Mouse (Mus musculus) stomach, postnatal 0 days (tissue): ENCODE results near the gene Ms4a4d. TPM values are rescaled to one million over a fixed set of nuclear protein-coding genes. Genes with fewer than 3 reads are reported as not detected.
"Not testable (repeated sequence)": the region's sequence is repeated elsewhere in the genome, so short reads cannot be mapped to it uniquely, and the experiment has no call there.

Experiments
- ATAC-seq: fragments of 200-750 bp; cut with Nextera tagmentation; 2 replicates; pipeline ENCODE4 v1.8.0; 2017; ENCODE audit not compliant: low FRiP score, low TSS enrichment
- DNase-seq: peaks from one replicate; pipeline ENCODE4 v3.0.0-alpha.2; 2016; ENCODE audit warnings: low spot score
- H3K27ac ChIP-seq: fragments of 300-500 bp; sonication (generic); replicated peaks from 2 replicates; pipeline ENCODE4 v1.5.1; 2014; ENCODE audit warnings: mild to moderate bottlenecking, control low read depth
- H3K27me3 ChIP-seq: fragments of 300-500 bp; sonication (generic); 2 replicates; pipeline ENCODE4 v1.6.1; 2014; ENCODE audit warnings: low read length; ENCODE audit not compliant: control insufficient read depth, insufficient read depth
- H3K36me3 ChIP-seq: fragments of 300-500 bp; sonication (generic); 2 replicates; pipeline ENCODE4 v1.6.1; 2014; ENCODE audit warnings: low read length, mixed read lengths; ENCODE audit not compliant: control insufficient read depth, insufficient read depth
- H3K4me1 ChIP-seq: fragments of 300-500 bp; sonication (generic); replicated peaks from 2 replicates; pipeline ENCODE4 v1.6.1; 2014; ENCODE audit warnings: antibody characterized with exemption; ENCODE audit not compliant: control insufficient read depth, insufficient read depth
- H3K4me2 ChIP-seq: fragments of 300-500 bp; sonication (generic); replicated peaks from 2 replicates; pipeline ENCODE4 v1.6.1; 2014; ENCODE audit warnings: low read depth, mild to moderate bottlenecking, control low read depth, moderate library complexity
- H3K4me3 ChIP-seq: fragments of 300-500 bp; sonication (generic); 2 replicates; pipeline ENCODE4 v1.5.1; 2014; ENCODE audit warnings: low read depth, low read length, control low read depth
- H3K9ac ChIP-seq: fragments of 300-500 bp; sonication (generic); 2 replicates; pipeline ENCODE4 v1.6.1; 2014; ENCODE audit warnings: mild to moderate bottlenecking, low read length, control low read depth, mixed read lengths
- H3K9me3 ChIP-seq: fragments of 300-500 bp; sonication (generic); 2 replicates; pipeline ENCODE4 v1.6.1; 2016; ENCODE audit warnings: low read length; ENCODE audit not compliant: control insufficient read depth
- CTCF ChIP-seq: IDR thresholded peaks from 2 replicates; pipeline ENCODE4 v1.5.1; 2016; ENCODE audit warnings: antibody characterized with exemption, low read depth, mild to moderate bottlenecking, moderate library complexity
- EP300 ChIP-seq: optimal IDR thresholded peaks from 2 replicates; pipeline ENCODE3; 2016; ENCODE audit warnings: antibody characterized with exemption
- WGBS: fragments of 180-500 bp; shearing (Covaris S2); extraction: QIAGEN DNeasy Blood & Tissue Kit; methylation state at CpG from one replicate; pipeline ENCODE4 v1.1.7; 2014; 5-methylcytosine and 5-hydroxymethylcytosine counted together
- polyA plus RNA-seq: library from polyadenylated mRNA; unstranded; fragments of >200 nt; fragmentation: Nextera tagmentation; extraction: Ambion mirVana; gene quantifications from 2 replicates; pipeline ENCODE4 v1.2.1, GENCODE M21; 2015

The Ms4a4d gene
- polyA plus RNA-seq, 1 experiment from 2014 or later = 8.6 TPM

DNA sequence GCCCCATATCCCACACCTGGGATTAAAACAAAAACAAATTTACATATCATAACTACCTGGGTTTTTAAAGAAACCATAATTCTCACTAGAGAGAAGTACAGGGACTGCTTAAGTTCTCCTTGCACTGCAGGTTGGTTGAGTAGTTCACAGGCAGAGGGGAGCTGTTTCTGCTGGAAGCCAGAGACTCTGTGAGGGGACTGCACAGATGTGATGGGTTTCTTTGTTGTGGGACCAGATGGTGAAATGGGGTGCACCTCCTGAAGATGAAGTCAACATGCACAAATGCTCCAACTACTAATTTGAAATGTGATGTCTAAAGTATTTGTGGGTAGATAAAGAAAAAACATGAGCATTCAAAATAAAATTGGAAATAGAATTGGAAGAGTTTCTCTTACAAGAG lies 11.3 kb downstream of the Ms4a4d start:
- ATAC-seq = no peak
- no peaks in the 10 kb centered on the region for H3K36me3 ChIP-seq
- no peak overlapping the region for H3K27ac ChIP-seq
- H3K9me3 ChIP-seq = no peaks in the 10 kb centered on the region
- TF ChIP-seq CTCF (no peak), EP300 (no peak)
- no peak overlapping the region for H3K9ac ChIP-seq
- H3K27me3 ChIP-seq = no peaks in the 10 kb centered on the region
- H3K4me2 ChIP-seq = no peak overlapping the region
- DNase-seq = no peak
- no peaks in the 10 kb centered on the region for H3K4me1 ChIP-seq
- no peak overlapping the region for H3K4me3 ChIP-seq

DNA sequence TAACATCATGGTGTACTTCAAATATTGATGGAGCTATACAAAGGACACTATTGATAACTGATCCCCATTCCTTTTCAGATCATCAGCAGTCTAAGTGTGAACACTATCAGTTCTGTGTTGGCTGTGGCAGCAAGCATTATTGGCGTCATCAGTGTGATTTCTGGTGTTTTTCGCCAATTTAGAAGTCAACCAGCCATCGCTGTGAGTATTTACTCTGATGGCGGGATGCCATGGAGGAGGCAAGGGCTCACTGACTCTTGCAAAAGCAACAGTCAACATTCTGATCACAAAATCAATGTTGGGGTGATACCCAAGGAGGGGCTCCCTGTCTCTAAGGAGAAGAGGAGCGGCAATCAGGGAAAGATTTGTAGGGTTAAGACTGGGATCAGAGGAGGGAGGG lies 18.1 kb downstream of the Ms4a4d start:
- Histone ChIP-seq H3K9me3 (no peaks in the 10 kb centered on the region), H3K27me3 (no peaks in the 10 kb centered on the region), H3K36me3 (no peaks in the 10 kb centered on the region), H3K4me3 (no peak overlapping the region), H3K4me1 (no peaks in the 10 kb centered on the region), H3K9ac (no peak overlapping the region), H3K4me2 (no peak overlapping the region), H3K27ac (no peak overlapping the region)
- TF ChIP-seq EP300 = no peak
- TF ChIP-seq CTCF = no peak
- 83% methylated on average over 5 of the region's 5 CpGs for WGBS
- ATAC-seq (no peak), DNase-seq (no peak)

DNA sequence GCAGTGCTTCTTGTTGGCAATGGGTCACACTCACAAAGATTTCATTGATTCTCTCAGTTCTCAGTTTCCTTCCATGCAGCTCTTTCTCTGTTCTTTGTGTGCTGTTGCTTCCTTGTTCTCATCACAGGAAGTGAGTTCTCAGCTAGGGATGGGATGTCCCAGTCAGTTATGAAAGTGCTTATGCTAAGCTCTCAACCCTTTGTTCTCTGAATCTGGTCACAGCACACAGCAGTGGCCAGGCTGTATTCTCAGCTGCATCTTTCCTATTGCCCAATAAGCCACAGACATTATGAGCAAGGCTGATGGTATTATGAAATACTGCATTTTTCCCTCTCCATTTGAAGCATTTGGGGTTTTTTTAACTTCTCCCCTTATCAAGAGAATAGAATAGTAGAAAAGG lies 23.0 kb downstream of the Ms4a4d start:
- not testable (repeated sequence) for DNase-seq, H3K9ac ChIP-seq, H3K4me1 ChIP-seq, H3K4me2 ChIP-seq, H3K27ac ChIP-seq, H3K36me3 ChIP-seq, H3K27me3 ChIP-seq, H3K9me3 ChIP-seq, ATAC-seq, H3K4me3 ChIP-seq

DNA sequence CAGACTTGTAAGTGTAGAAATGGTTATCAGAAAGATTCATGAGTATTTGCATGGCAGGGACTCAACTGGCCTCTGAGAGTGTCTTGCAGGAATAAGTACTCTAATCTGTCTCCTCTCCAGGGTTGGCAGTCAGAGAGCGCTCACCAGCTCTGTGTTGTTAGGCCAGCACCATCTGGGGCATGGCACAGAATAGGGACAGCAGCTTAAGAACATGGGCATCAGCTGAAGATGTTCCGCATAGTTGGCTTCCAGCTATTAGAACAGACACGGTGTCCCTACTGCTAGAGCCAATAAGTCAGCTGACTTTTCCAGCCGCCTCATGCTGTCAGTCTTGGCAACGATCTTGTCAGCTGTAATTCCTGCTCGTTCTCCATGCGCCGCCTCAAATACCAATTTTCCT lies 38.4 kb downstream of the Ms4a4d start:
- H3K4me1 ChIP-seq = no peaks in the 10 kb centered on the region
- H3K4me3 ChIP-seq = no peak overlapping the region
- no peaks in the 10 kb centered on the region for H3K9me3 ChIP-seq
- no peak overlapping the region for H3K9ac ChIP-seq
- 90% methylated on average over 8 of the region's 8 CpGs for WGBS
- H3K27me3 ChIP-seq = no peaks in the 10 kb centered on the region
- H3K27ac ChIP-seq = no peak overlapping the region
- no peak overlapping the region for H3K4me2 ChIP-seq
- no peak for ATAC-seq
- TF ChIP-seq EP300 (no peak), CTCF (no peak)
- no peaks in the 10 kb centered on the region for H3K36me3 ChIP-seq
- DNase-seq = no peak

- H3K4me1 ChIP-seq = no peaks in the 10 kb centered on the region
- H3K9me3 ChIP-seq = no peaks in the 10 kb centered on the region
- H3K4me2 ChIP-seq = no peak overlapping the region
- 73% methylated on average over 4 of the region's 4 CpGs for WGBS
- H3K27ac ChIP-seq = no peak overlapping the region
- DNase-seq (no peak), ATAC-seq (no peak)
- TF ChIP-seq EP300 (no peak), CTCF (no peak)
- H3K4me3 ChIP-seq = no peak overlapping the region
- no peaks in the 10 kb centered on the region for H3K36me3 ChIP-seq
- H3K27me3 ChIP-seq = no peaks in the 10 kb centered on the region
- no peak overlapping the region for H3K9ac ChIP-seq
These were observed 52.6 kb downstream of the Ms4a4d start for GRCm38 (mm10) chr19:11589205-11589604.

DNA sequence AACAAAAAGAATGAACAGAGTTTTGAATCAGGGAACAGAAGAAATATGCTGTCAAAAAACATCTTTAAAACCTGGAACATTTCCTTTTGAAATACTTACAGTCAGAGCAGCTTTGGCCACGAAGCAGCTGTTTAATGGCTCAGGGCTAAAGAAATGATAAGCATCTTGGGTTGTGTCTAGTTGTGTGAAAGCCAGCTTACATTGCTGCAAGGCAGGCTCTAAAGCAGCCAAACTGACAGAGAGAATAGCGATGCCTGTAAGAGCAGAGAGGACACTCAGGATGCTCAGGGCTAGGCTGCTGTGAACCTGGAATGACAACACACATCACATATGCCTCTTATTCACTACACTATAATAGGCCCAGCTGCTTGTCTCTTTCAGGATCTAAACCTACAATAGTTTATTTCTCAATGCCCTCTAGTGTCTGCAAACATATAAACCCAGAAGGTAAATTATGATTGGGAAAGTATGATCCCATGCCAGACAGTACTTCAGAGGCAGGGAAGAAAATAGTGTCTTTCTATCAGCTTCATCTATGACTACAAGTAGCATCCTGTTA lies 53.4 kb downstream of the Ms4a4d start:
- Histone ChIP-seq H3K4me2 (no peak overlapping the region), H3K9me3 (no peaks in the 10 kb centered on the region), H3K36me3 (no peaks in the 10 kb centered on the region), H3K4me3 (no peak overlapping the region), H3K4me1 (no peaks in the 10 kb centered on the region), H3K27ac (no peak overlapping the region), H3K27me3 (no peaks in the 10 kb centered on the region), H3K9ac (no peak overlapping the region)
- ATAC-seq (no peak), DNase-seq (no peak)
- 52% methylated on average over 2 of the region's 2 CpGs for WGBS
- TF ChIP-seq CTCF (no peak), EP300 (no peak)
